Mouse (Mus musculus) erythroblast, embryonic 14.5 days (primary cell): Measurements from ENCODE around the gene Enpp1.

Experiments used
- GATA1 ChIP-seq: IDR thresholded peaks from 2 replicates; pipeline ENCODE4 v1.6.1; 2012; ENCODE audit warnings: low read length, inconsistent platforms, mixed read lengths
- TAL1 ChIP-seq: IDR thresholded peaks from 3 replicates; pipeline ENCODE4 v1.6.1; 2012; ENCODE audit warnings: low read length, inconsistent platforms, mixed read lengths

GRCm38 (mm10) chr10:24738456-24738855, 26.5 kb upstream of the Enpp1 start:
- TF ChIP-seq GATA1 (no peak), TAL1 (no peak)
